Mouse (Mus musculus): ENCODE results near the gene Anapc13.

The Anapc13 gene

DNA sequence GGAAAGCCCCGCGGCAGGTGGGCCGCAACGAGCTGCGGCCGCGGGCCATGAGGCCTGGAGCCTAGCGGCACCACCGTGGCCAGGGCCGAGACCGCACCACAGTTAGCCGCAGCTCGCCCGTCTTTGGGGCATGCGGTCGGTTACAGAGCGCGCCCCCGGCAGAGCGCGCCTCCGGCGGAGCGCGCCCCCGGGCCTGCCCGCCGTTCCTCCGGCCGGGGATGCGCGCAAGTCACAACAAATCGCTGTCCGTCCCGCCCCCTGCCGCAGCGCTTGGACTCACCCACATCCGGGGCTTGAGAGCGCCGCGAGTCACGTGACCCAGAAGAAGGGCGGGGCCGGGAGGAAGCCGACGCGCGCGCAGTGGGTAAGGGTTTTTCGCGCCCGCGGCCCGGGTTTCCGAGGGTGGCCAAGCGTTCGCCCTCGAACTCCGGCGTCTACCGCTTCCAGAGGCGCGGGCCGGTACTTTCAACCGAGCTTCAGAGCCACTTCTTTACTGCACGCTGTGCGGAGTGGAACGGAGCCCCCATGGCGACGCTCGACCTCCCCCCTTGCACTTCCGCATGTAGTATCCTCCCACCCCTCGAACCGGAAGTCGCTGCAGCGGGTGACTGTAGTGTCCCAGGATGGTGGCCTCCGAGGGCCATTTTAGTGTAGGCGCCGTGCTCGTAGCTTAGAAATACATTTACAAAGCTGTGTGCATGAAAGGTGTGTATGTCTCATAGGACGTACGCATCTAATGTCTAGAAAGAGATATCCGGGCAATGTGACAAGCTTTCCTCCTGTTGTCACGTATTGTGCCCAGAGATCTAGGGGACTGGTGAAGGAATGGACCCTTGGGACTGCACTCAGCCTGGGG is at the start of gene Anapc13, which contains the start of gene Cep63:
TSS of gene Anapc13 (plus strand) at position 314 of the 856 bp plus-strand sequence.
TSS of gene Cep63 (minus strand) at position 552 of the 856 bp plus-strand sequence.
- peak; percentile 97 for DNase-seq (ENCODE audit: low spot score)

- DNase-seq (ENCODE audit: low spot score), result no peak
These were observed 48.6 kb upstream of the Anapc13 start for GRCm38 (mm10) chr9:102577480-102577879.

GRCm38 (mm10) chr9:102581921-102582469 is 44.1 kb upstream of the Anapc13 start:
- DNase-seq (ENCODE audit: low spot score), result no peak

DNA sequence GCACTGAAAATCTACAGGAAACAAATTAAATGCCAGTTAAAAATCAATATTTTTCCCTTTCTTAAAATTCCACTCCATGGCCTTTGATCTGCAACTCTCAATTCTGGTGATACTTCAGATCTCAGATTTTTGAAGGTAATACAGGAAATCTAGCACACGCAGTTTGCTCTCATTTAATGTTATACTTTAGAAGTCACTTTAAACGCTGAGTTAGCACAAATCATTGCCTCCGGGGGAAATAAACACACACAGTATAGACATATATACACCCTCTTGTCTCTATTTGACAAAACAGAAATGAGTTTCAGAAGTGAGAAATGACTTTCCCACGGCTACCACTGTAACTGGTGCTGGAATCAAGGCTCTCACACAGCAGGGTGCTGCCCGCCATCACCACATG is 38.7 kb upstream of the Anapc13 start:
- DNase-seq (ENCODE audit: low spot score), result no peak

GRCm38 (mm10) chr9:102594667-102595393 is 31.3 kb upstream of the Anapc13 start:
- DNase-seq (ENCODE audit: low spot score), result no peak

GRCm38 (mm10) chr9:102595662-102596436 is 30.2 kb upstream of the Anapc13 start:
- DNase-seq (ENCODE audit: low spot score), result no peak

DNA sequence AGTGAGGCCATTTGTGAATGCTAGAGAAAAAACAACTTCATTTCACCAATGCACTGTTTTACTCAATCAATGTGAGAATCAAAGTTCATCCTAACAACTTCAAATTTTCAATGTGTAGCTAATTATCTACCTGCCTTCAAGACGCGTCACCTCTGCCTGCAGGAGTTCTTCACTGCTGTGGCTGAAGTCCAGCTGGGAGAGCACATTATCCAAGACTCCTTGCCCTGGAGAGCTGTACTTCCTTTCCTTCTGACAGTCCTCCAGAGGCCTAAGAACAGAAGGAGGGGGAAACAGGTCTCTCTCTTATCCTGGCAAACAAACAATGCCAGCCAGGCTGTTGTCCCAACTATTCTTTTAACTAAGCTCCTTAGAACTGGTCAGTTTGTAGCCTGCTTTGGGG is 24.9 kb upstream of the Anapc13 start:
- no peak for DNase-seq (ENCODE audit: low spot score)

GRCm38 (mm10) chr9:102601666-102602065 is 24.4 kb upstream of the Anapc13 start:
- DNase-seq (ENCODE audit: low spot score), result no peak

DNA sequence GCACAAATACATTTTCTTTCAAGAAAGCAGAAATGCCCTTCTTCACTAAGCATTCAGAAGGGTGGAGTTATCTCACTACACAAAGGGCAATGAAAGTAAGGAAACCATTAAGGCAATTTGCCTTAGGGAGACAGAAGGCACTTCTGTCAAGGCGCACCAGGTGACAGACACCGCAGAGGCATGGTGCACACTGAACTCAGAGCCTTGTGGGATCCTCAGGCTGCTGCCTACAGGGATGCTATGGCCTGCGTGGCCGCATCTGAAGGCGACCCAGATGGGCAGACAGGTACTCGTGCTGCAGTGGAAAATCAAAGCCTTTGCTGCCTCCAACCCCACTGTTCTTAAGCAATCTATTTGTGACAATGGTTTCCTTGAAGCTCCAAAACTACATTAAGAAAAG is 20.9 kb upstream of the Anapc13 start:
- DNase-seq (ENCODE audit: low spot score), result no peak

- DNase-seq (ENCODE audit: low spot score), result no peak
These were observed 18.6 kb upstream of the Anapc13 start for GRCm38 (mm10) chr9:102607471-102607870.

DNA sequence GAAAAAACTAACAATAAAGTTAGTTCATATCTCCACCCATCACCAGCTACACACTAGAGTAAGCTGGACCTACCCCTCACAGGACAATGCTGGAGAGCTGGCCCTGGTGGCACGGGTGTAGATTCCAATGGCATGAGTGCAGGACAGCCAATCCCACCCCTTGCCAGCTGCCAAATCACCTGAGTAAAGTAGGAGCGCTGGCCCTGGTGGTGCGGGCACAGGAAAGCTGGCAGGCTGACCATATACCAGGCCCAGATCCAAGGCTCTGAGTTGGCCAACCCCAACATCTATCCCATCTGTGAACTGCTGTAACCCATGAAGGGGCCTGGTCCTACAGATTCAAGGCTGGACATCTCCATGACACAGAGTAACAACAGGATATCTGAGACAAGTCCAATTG is 16.9 kb upstream of the Anapc13 start:
- no peak for DNase-seq (ENCODE audit: low spot score)

- DNase-seq (ENCODE audit: low spot score), result no peak
These were observed 11.0 kb upstream of the Anapc13 start for GRCm38 (mm10) chr9:102615071-102615470.

GRCm38 (mm10) chr9:102616267-102616666 is 9.8 kb upstream of the Anapc13 start:
- no peak for DNase-seq (ENCODE audit: low spot score)

DNA sequence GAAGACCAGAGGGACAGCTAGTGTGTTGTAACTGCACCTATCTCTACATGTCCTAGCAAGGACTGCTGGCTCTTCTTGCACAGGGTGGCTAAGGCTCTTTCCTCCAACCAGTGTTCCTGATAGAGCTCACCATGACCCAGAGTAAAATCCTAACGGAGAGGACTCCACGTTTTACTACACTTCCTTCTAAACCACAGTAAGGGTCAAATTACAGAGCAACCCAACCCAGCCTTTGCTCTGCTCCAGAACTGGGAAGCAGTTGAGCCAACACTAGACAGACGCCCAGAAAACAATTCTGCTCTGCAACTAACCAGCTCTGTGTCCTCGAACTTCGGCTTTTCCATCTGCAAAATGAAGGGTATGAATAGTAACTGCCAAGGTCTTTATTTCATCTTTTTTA is 4.7 kb upstream of the Anapc13 start:
- peak; percentile 49 for DNase-seq (ENCODE audit: low spot score)

DNA sequence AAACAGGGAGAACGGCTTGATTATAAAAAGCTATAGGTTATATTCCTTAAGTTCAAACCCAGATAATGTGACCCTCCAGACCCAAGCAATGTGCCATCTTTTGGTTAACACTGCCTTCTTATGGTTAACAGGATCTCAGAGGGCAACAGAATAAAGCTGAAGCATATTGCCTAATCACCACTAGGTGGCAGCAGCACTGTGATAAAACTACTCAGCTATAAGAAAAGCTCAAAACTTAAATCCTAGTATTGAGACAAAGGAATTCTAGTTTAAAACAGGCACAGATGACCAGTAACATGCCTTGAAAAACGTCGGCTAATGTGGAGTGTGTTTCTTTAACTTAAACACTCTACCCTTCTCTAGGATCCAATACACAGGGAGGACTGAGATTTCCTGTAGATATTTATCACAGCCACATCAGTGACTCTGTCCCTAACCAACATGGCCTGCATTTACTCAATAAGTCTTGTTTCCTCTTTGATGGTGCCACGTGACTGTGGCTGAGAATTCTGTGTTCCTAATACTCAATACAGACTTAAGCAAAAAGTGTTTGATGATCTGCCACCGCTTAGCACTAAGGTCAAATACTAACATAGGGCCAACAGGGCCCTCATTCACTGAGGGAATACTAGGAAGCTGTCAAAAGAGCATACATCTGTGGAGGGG is 3.8 kb upstream of the Anapc13 start:
- peak; percentile 79 for DNase-seq (ENCODE audit: low spot score)

- DNase-seq (ENCODE audit: low spot score), result no peak
These were observed 3.2 kb upstream of the Anapc13 start for GRCm38 (mm10) chr9:102622876-102623275.

DNA sequence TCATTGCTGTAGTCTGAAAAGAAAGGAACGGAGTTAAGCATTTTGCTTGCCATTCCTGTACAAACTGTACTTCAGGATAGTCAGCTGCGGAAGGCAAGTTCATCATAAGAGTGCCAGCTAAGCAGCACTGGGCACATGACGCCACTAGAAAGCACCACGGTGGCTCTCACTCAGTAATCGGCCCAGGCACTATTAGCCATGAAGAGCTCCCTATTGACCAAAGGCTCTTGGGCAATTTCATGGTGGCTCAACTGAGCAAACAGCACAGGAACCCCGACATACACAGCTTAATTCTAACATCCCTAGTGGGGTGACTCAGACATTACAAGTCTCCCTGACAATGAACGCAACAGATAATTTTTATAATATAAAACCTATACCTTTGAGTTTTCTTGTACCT is 2.5 kb upstream of the Anapc13 start:
- DNase-seq (ENCODE audit: low spot score), result no peak

- peak; percentile 45 for DNase-seq (ENCODE audit: low spot score)
These were observed 604 bp upstream of the Anapc13 start for GRCm38 (mm10) chr9:102625401-102625982.

DNA sequence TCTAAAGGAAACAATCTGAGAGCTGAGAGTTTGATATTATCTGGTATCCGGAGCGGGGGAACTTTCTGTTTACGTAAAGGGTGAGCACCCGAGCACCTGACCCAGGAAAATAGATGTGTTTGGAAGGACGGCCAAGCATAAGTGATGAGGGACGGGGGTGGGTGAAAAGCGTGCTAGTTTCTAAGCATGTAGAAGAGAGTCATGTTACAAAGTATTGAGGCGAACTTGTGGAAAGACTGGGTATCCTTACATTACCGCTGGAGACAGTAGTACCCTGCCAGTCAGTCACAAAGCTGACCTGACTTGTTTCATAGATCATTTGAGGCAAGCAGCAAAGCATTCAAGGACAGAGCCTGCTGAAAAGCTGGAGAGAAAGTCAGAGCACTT is 736 bp downstream of the Anapc13 start:
- no peak for DNase-seq (ENCODE audit: low spot score)

DNA sequence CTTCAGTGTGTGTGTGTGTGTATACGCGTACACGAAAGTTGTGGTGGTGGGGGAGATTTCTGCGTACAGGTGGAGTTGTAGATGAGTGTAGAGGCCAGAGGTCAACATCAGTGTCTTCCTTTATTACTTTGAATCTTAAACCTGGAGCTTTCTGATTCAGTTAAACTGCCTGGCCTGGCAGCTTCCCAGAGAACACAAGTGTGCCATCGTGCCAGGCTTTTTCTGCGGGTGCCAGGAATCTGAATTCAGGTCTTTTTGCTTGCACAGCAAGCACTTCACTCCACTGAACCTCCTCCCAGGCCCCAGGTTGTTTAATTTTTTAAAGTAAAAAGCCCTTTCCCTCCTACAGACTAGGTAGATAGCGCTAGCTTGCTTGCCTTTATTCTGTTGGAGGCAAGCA is 1.3 kb downstream of the Anapc13 start:
- no peak for DNase-seq (ENCODE audit: low spot score)

DNA sequence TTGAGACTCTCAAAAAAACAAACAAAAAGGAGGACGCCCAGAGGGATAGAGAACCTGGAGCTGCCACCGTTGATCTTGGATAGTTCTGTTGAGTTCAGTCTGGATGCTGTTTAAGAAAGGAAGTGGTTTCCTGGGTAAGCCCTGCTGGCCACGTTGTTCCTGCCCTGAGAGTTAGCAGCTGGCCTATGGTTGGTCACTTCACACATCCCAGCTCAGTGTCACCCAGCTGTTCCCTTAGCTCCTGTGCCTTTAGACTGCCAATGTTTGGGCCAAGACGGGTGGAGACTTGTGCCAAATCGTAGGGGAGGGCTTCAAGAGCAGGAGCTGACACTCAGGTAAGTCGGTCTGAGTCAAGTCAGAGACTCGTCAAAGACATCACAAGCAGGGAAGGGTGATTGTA is 3.0 kb downstream of the Anapc13 start:
- no peak for DNase-seq (ENCODE audit: low spot score)
